Mouse (Mus musculus) C2C12 (cell line): Measurements from ENCODE around the gene Hfe. TPM values are rescaled to one million over a fixed set of nuclear protein-coding genes. Genes with fewer than 3 reads are reported as not detected.
"Not testable (repeated sequence)": the region's sequence is repeated elsewhere in the genome, so short reads cannot be mapped to it uniquely, and the experiment has no call there.

Experiments used
- H3K27me3 ChIP-seq: one replicate; pipeline ENCODE4 v1.6.1; 2011; ENCODE audit not compliant: control insufficient read depth, insufficient read depth, insufficient read length
- H3K36me3 ChIP-seq: one replicate; pipeline ENCODE4 v1.6.1; 2011; ENCODE audit not compliant: control insufficient read depth, insufficient read depth
- H3K4me3 ChIP-seq: one replicate; pipeline ENCODE4 v1.5.1; 2011; ENCODE audit warnings: mild to moderate bottlenecking, control low read depth; ENCODE audit not compliant: poor library complexity, insufficient read depth, severe bottlenecking
- H3K79me2 ChIP-seq: one replicate; pipeline ENCODE4 v1.6.1; 2011; ENCODE audit not compliant: control insufficient read depth, insufficient read depth
- H3K79me3 ChIP-seq: one replicate; pipeline ENCODE4 v1.6.1; 2011; ENCODE audit warnings: low read depth, control low read depth
- H3ac ChIP-seq: one replicate; pipeline ENCODE3; 2011; ENCODE audit warnings: low read depth; ENCODE audit not compliant: control insufficient read depth, insufficient read length
- CEBPB ChIP-seq: IDR thresholded peaks from one replicate; pipeline ENCODE4 v1.6.1; 2011; ENCODE audit warnings: low read depth, mild to moderate bottlenecking, control low read depth, moderate library complexity
- CTCF ChIP-seq: IDR thresholded peaks from one replicate; pipeline ENCODE4 v1.5.1; 2011; ENCODE audit not compliant: control insufficient read depth, insufficient read depth, insufficient read length
- FOSL1 ChIP-seq: IDR thresholded peaks from one replicate; pipeline ENCODE4 v1.8.0; 2011; ENCODE audit warnings: mild to moderate bottlenecking, low read length; ENCODE audit not compliant: poor library complexity, insufficient read depth, severe bottlenecking
- MAX ChIP-seq: IDR thresholded peaks from one replicate; pipeline ENCODE4 v1.6.1; 2011; ENCODE audit warnings: mild to moderate bottlenecking, control low read depth
- MYOD1 ChIP-seq: IDR thresholded peaks from one replicate; pipeline ENCODE4 v1.6.1; 2011; ENCODE audit warnings: low read depth; ENCODE audit not compliant: control insufficient read depth, insufficient read length
- MYOG ChIP-seq: IDR thresholded peaks from one replicate; pipeline ENCODE4 v1.6.1; 2011; ENCODE audit not compliant: control insufficient read depth, insufficient read length; ENCODE audit errors: extremely low read depth
- USF1 ChIP-seq: IDR thresholded peaks from one replicate; pipeline ENCODE4 v1.6.1; 2011; ENCODE audit warnings: low read depth, mild to moderate bottlenecking, control low read depth, moderate library complexity
- polyA plus RNA-seq: library from polyadenylated mRNA; unstranded; fragments of >200 nt; fragmentation: generic; extraction: Trizol; gene quantifications from one replicate; pipeline ENCODE4 v1.2.1, GENCODE M21; 2012; ENCODE audit warnings: missing spikeins

The Hfe gene
- polyA plus RNA-seq, 1 experiment = 0.91 TPM

DNA sequence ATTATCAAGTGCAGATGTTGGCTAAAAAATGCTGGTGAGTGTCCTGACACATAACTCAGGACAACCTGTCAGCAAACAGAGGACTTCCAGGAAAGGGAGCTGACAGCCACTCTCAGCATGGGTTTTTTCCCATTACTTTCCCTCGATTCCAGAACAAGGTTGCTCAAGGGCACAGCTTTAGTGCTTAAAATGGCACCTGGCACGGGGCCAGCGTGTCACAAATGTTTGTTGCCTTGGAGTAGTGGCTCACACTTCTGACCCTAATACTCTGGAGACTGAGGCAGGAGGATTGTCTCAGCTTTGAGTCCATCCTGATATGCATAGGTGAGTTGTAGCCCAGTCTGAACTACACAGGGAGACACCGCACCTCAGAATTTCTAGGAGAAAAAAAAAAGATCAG lies 2.0 kb downstream of the Hfe start:
- TF ChIP-seq CEBPB (no peak), MYOG (no peak)
- no peak overlapping the region for H3K4me3 ChIP-seq
- no peak overlapping the region for H3ac ChIP-seq
- H3K36me3 ChIP-seq = no peaks in the 10 kb centered on the region
- H3K27me3 ChIP-seq = no peaks in the 10 kb centered on the region
- H3K79me2 ChIP-seq = no peaks in the 10 kb centered on the region
- no peaks in the 10 kb centered on the region for H3K79me3 ChIP-seq

- Histone ChIP-seq H3K4me3 (no peak overlapping the region), H3K79me3 (no peaks in the 10 kb centered on the region), H3K79me2 (no peaks in the 10 kb centered on the region), H3K36me3 (no peaks in the 10 kb centered on the region), H3K27me3 (no peaks in the 10 kb centered on the region), H3ac (no peak overlapping the region)
- TF ChIP-seq MYOD1 = no peak
- no peak for TF ChIP-seq MYOG
- TF ChIP-seq CEBPB = no peak
- TF ChIP-seq USF1 = no peak
- no peak for TF ChIP-seq MAX
- no peak for TF ChIP-seq CTCF
- no peak for TF ChIP-seq FOSL1
Measured at GRCm38 (mm10) chr13:23708041-23708440, 2.6 kb downstream of the Hfe start.

- no peaks in the 10 kb centered on the region for H3K27me3 ChIP-seq
- TF ChIP-seq MYOD1 = no peak
- no peak for TF ChIP-seq CEBPB
- no peak for TF ChIP-seq MAX
- no peak for TF ChIP-seq USF1
- no peak for TF ChIP-seq FOSL1
- TF ChIP-seq MYOG = no peak
- no peak for TF ChIP-seq CTCF
- no peaks in the 10 kb centered on the region for H3K79me3 ChIP-seq
- no peak overlapping the region for H3ac ChIP-seq
- no peak overlapping the region for H3K4me3 ChIP-seq
- no peaks in the 10 kb centered on the region for H3K36me3 ChIP-seq
- no peaks in the 10 kb centered on the region for H3K79me2 ChIP-seq
Measured at GRCm38 (mm10) chr13:23706771-23707170, 3.9 kb downstream of the Hfe start.

- Histone ChIP-seq H3ac (no peak overlapping the region), H3K36me3 (no peaks in the 10 kb centered on the region)
- TF ChIP-seq MYOG = no peak
Measured at GRCm38 (mm10) chr13:23705751-23706356, 4.8 kb downstream of the Hfe start.

DNA sequence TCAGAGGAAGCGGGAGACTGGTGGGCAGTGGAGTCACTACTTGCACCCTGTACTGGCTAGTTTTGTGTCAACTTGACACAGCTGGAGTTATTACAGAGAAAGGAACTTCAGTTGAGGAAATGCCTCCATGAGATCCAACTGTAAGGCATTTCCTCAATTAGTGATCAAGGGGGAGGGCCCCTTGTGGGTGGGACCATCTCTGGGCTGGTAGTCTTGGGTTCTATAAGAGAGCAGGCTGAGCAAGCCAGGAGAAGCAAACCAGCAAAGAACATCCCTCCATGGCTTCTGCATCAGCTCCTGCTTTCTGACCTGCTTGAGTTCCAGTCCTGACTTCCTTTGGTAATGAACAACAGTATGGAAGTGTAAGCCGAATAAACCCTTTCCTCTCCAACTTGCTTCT lies 7.9 kb downstream of the Hfe start:
- not testable (repeated sequence) for H3K4me3 ChIP-seq, H3K79me2 ChIP-seq, H3K27me3 ChIP-seq, H3K36me3 ChIP-seq, H3ac ChIP-seq, H3K79me3 ChIP-seq

More at GRCm38 (mm10) chr13:23705751-23706356, 4.8 kb downstream of the Hfe start:
- H3K4me3 ChIP-seq = no peak overlapping the region
- H3K79me3 ChIP-seq = no peaks in the 10 kb centered on the region
- no peaks in the 10 kb centered on the region for H3K79me2 ChIP-seq
- H3K27me3 ChIP-seq = no peaks in the 10 kb centered on the region

DNA sequence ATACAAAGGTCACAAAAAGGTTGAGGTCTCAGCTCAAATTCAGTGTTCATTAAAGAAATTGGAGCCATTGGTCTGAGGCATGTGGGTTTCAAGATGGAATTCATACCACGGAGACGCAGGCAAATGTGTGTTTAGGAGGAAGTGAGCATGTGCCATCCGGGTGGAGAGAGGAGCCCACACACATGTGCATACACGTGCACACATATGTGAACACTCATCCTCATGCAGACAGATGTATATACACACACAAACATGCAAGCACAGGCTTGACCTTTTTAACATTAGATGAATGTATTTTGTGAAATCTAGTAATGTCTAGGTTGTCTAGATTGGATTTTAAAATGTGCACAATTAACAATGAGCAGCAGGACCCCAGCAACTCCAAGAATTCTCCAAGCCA lies 8.4 kb downstream of the Hfe start:
- Histone ChIP-seq H3K36me3 (no peaks in the 10 kb centered on the region), H3K4me3 (no peak overlapping the region), H3K79me3 (no peaks in the 10 kb centered on the region), H3K27me3 (no peaks in the 10 kb centered on the region), H3K79me2 (no peaks in the 10 kb centered on the region), H3ac (no peak overlapping the region)
- TF ChIP-seq MYOD1 (no peak), USF1 (no peak), CEBPB (no peak), MAX (no peak), CTCF (no peak), MYOG (no peak), FOSL1 (no peak)
